Mouse (Mus musculus) CH12.LX (cell line): ENCODE results near the gene Lrrc49. TPM values are rescaled to one million over a fixed set of nuclear protein-coding genes. Genes with fewer than 3 reads are reported as not detected.

Experiments
- DNase-seq: peaks from one replicate; pipeline ENCODE4 v3.0.0-alpha.2; 2013; ENCODE audit errors: extremely low read depth
- H3K27ac ChIP-seq: 2 replicates; pipeline ENCODE4 v1.5.1; 2012; ENCODE audit warnings: low read depth, mild to moderate bottlenecking, control low read depth, moderate library complexity; ENCODE audit not compliant: insufficient read depth
- H3K27me3 ChIP-seq: replicated peaks from 2 replicates; pipeline ENCODE3; 2012; ENCODE audit warnings: inconsistent platforms
- H3K36me3 ChIP-seq, 2 experiments: replicated peaks in 1 of 2; 2 replicates each; pipeline versions ENCODE3 to v1.6.1; 2012; ENCODE audit warnings: inconsistent platforms in 1 of 2, low read length in 1 of 2, mild to moderate bottlenecking in 1 of 2, mixed read lengths in 1 of 2, moderate library complexity in 1 of 2; ENCODE audit not compliant: control insufficient read depth in 1 of 2, insufficient read depth in 1 of 2
- H3K4me1 ChIP-seq, 2 experiments: 2 replicates each; pipeline ENCODE4 v1.6.1; 2012; ENCODE audit warnings: inconsistent platforms in 1 of 2, moderate library complexity in 1 of 2; ENCODE audit not compliant: insufficient read depth in 2 of 2, control insufficient read depth in 1 of 2
- H3K4me2 ChIP-seq: 2 replicates; pipeline ENCODE4 v1.6.1; 2012; ENCODE audit warnings: low read depth, mild to moderate bottlenecking, control low read depth; ENCODE audit not compliant: poor library complexity, insufficient read depth, severe bottlenecking
- H3K4me3 ChIP-seq, 3 experiments: fragments of 150-350 bp in 1 of 3; sonication (generic) in 1 of 3; replicated peaks in 1 of 3; 2 replicates each; pipeline versions ENCODE3 to v1.5.1; 2011 to 2012; ENCODE audit warnings: low read depth in 2 of 3, low read length in 2 of 3, mild to moderate bottlenecking in 2 of 3, moderate library complexity in 2 of 3, control low read depth in 1 of 3, improper control_type of control experiment in 1 of 3, inconsistent platforms in 1 of 3, mixed read lengths in 1 of 3; ENCODE audit not compliant: poor library complexity in 1 of 3
- H3K79me2 ChIP-seq: replicated peaks from 2 replicates; pipeline ENCODE4 v1.6.1; 2012; ENCODE audit warnings: mild to moderate bottlenecking, moderate library complexity; ENCODE audit not compliant: control insufficient read depth, poor library complexity, insufficient read depth, severe bottlenecking; ENCODE audit errors: extremely low read depth
- H3K9ac ChIP-seq: 2 replicates; pipeline ENCODE4 v1.6.1; 2012; ENCODE audit warnings: low read depth, mild to moderate bottlenecking, control low read depth, moderate library complexity; ENCODE audit not compliant: insufficient read depth
- H3K9me3 ChIP-seq: replicated peaks from 2 replicates; pipeline ENCODE3; 2012; ENCODE audit warnings: low read length, inconsistent platforms, mixed read lengths
- BHLHE40 ChIP-seq: IDR thresholded peaks from 2 replicates; pipeline ENCODE4 v1.6.1; 2011; ENCODE audit warnings: mild to moderate bottlenecking, low read depth, low read length, improper control_type of control experiment
- CHD2 ChIP-seq: IDR thresholded peaks from 2 replicates; pipeline ENCODE4 v1.6.1; 2011; ENCODE audit warnings: low read length, improper control_type of control experiment
- CTCF ChIP-seq, 2 experiments: IDR thresholded peaks in 1 of 2; conservative IDR thresholded peaks in 1 of 2; 2 replicates each; pipeline ENCODE4 v1.5.1; 2011 to 2012; ENCODE audit warnings: low read depth in 2 of 2, low read length in 2 of 2, improper control_type of control experiment in 1 of 2, inconsistent platforms in 1 of 2, mild to moderate bottlenecking in 1 of 2, moderate library complexity in 1 of 2
- E2F4 ChIP-seq: IDR thresholded peaks from 2 replicates; pipeline ENCODE4 v1.6.1; 2011; ENCODE audit warnings: low read depth, low read length, improper control_type of control experiment; ENCODE audit not compliant: insufficient replicate concordance
- ETS1 ChIP-seq: conservative IDR thresholded peaks from 2 replicates; pipeline ENCODE4 v1.6.1; 2012; ENCODE audit warnings: low read depth, mild to moderate bottlenecking, inconsistent platforms, low read length, improper control_type of control experiment, moderate library complexity
- GABPA ChIP-seq: IDR thresholded peaks from 2 replicates; pipeline ENCODE4 v1.6.1; 2012; ENCODE audit warnings: low read depth, low read length, improper control_type of control experiment, inconsistent platforms; ENCODE audit not compliant: insufficient replicate concordance
- JUND ChIP-seq: conservative IDR thresholded peaks from 2 replicates; pipeline ENCODE4 v1.6.1; 2011; ENCODE audit warnings: low read depth, low read length, improper control_type of control experiment
- KAT2A ChIP-seq: IDR thresholded peaks from 2 replicates; pipeline ENCODE4 v1.6.1; 2012; ENCODE audit warnings: low read length, improper control_type of control experiment, inconsistent platforms; ENCODE audit not compliant: insufficient replicate concordance
- MAFK ChIP-seq: IDR thresholded peaks from 2 replicates; pipeline ENCODE4 v1.6.1; 2011; ENCODE audit warnings: low read length, improper control_type of control experiment; ENCODE audit not compliant: insufficient replicate concordance
- MAX ChIP-seq: IDR thresholded peaks from 2 replicates; pipeline ENCODE4 v1.6.1; 2011; ENCODE audit warnings: low read length, improper control_type of control experiment
- MEF2A ChIP-seq: IDR thresholded peaks from 2 replicates; pipeline ENCODE4 v1.6.1; 2014; ENCODE audit warnings: low read depth, mild to moderate bottlenecking, inconsistent platforms, low read length, improper control_type of control experiment, borderline replicate concordance
- MYC ChIP-seq: IDR thresholded peaks from 2 replicates; pipeline ENCODE4 v1.6.1; 2011; ENCODE audit warnings: low read depth, mild to moderate bottlenecking, improper control_type of control experiment, low read length
- NRF1 ChIP-seq: IDR thresholded peaks from 2 replicates; pipeline ENCODE4 v1.6.1; 2014; ENCODE audit warnings: low read depth, mild to moderate bottlenecking, inconsistent platforms, low read length, improper control_type of control experiment, moderate library complexity
- PAX5 ChIP-seq: IDR thresholded peaks from 2 replicates; pipeline ENCODE4 v1.6.1; 2012; ENCODE audit warnings: low read length, inconsistent platforms, mixed read lengths
- POLR2A ChIP-seq: IDR thresholded peaks from 2 replicates; pipeline ENCODE4 v1.6.1; 2011; ENCODE audit warnings: low read depth, mild to moderate bottlenecking, improper control_type of control experiment, low read length
- SIN3A ChIP-seq: IDR thresholded peaks from 2 replicates; pipeline ENCODE4 v1.6.1; 2012; ENCODE audit warnings: low read length, improper control_type of control experiment, inconsistent platforms
- SMC3 ChIP-seq: IDR thresholded peaks from 2 replicates; pipeline ENCODE4 v1.6.1; 2011; ENCODE audit warnings: low read depth, low read length, improper control_type of control experiment
- UBTF ChIP-seq: IDR thresholded peaks from 2 replicates; pipeline ENCODE4 v1.6.1; 2012; ENCODE audit warnings: low read depth, mild to moderate bottlenecking, inconsistent platforms, low read length, improper control_type of control experiment, moderate library complexity
- ZMIZ1 ChIP-seq: IDR thresholded peaks from 2 replicates; pipeline ENCODE4 v1.6.1; 2012; ENCODE audit warnings: low read depth, mild to moderate bottlenecking, inconsistent platforms, low read length, improper control_type of control experiment
- ZNF384 ChIP-seq: IDR thresholded peaks from 2 replicates; pipeline ENCODE4 v1.6.1; 2012; ENCODE audit warnings: low read depth, low read length, improper control_type of control experiment, inconsistent platforms
- dilution Hi-C: fragments of 300-500 bp; cut with MboI; formaldehyde crosslinking; loops from 2 replicates; pipeline ENCODE4 v1.14.3; 2020; ENCODE audit warnings: low sequenced_read_pairs; ENCODE audit not compliant: extremely low pct_unique_long_range_greater_than_20kb, extremely low pct_ligation_motif_present
- in situ Hi-C: fragments of 300-500 bp; cut with MboI; formaldehyde crosslinking; loops from 3 replicates; pipeline ENCODE4 v1.14.3; 2019; ENCODE audit warnings: low sequenced_read_pairs, low pct_ligation_motif_present, low pct_unique_long_range_greater_than_20kb, mixed read lengths
- polyA plus RNA-seq: library from polyadenylated mRNA; unstranded; fragments of >175 nt; gene quantifications from 2 replicates; pipeline ENCODE4 v1.2.1, GENCODE M21; 2012; ENCODE audit warnings: low read depth; ENCODE audit not compliant: insufficient read length
- total RNA-seq, 2 experiments: library from RNA; depleted of rRNA; stranded (reverse); fragments of 300-350 nt in 1 of 2; fragments of >200 nt in 1 of 2; gene quantifications; 2 replicates each; pipeline ENCODE4 v1.2.3; 2012 to 2014

Lrrc49 gene
- total and polyA plus RNA-seq, 3 experiments, result 3.1 to 6.6 (median 6.2) TPM

DNA sequence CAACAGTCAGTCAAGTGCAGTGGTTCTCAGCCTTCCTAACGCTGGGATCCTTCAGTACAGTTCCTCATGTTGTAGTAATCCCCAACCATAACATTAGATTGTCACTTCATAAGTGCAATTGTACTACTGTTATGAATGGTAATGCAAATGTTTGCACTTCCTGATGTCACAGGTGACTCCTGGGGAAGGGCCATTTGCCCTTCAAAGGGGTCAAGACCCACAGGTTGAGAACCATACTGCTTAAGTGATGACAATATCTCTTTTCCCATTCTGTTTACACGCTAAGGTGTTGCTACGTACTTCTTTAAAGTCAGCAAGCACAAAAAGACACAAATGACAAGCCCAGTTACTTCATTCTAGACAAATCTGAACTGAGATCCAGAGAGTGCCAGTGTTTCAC lies 22.4 kb downstream of the Lrrc49 start:
- dilution Hi-C loops, result no loop called here
- H3K9me3 ChIP-seq, result no peaks in the 10 kb centered on the region
- H3K27me3 ChIP-seq, result no peaks in the 10 kb centered on the region
- DNase-seq, result no peak
- H3K4me1 ChIP-seq, result no peaks in the 10 kb centered on the region
- H3K36me3 ChIP-seq, result peaks cover 0 to 15% of the 10 kb centered on the region in 2 experiments
- H3K27ac ChIP-seq, result no peak overlapping the region
- no peak overlapping the region for H3K4me3 ChIP-seq
- no peak overlapping the region for H3K4me2 ChIP-seq
- TF ChIP-seq PAX5 (no peak), GABPA (no peak), MAFK (no peak), MYC (no peak)
- TF ChIP-seq, all 38 proteins: peak for 0
- in situ Hi-C loops, result no loop called here
- Histone ChIP-seq H3K9ac (no peak overlapping the region), H3K79me2 (no peaks in the 10 kb centered on the region)

DNA sequence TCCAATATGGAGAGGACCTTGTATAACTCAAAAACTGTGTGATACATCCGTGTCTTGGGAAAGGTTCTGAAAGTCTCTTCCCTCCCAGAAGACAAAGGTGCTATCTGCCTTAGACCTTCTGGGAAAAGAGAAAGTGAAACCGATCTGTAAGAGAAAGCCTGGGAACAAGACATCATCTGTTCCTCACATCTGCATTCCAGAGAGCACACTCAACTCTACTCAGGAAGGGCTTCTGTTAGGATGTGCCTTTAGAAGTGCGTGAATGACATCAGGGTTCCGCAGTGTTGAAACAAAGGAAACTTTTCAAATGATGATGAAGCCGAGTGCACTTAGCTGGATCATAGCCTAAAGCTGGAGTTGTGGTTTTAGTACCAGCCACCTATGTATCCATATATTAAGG lies 23.1 kb downstream of the Lrrc49 start:
- Histone ChIP-seq H3K27ac (no peak overlapping the region), H3K9me3 (no peaks in the 10 kb centered on the region), H3K9ac (no peak overlapping the region), H3K4me3 (no peak overlapping the region), H3K36me3 (peaks cover 0 to 15% of the 10 kb centered on the region in 2 experiments), H3K4me2 (no peak overlapping the region), H3K79me2 (no peaks in the 10 kb centered on the region), H3K27me3 (no peaks in the 10 kb centered on the region), H3K4me1 (no peaks in the 10 kb centered on the region)
- in situ Hi-C loops, result no loop called here
- DNase-seq, result no peak
- TF ChIP-seq SMC3 (no peak), MAX (no peak), JUND (no peak), SIN3A (no peak), UBTF (no peak), BHLHE40 (no peak), CHD2 (no peak), MYC (no peak), ETS1 (no peak), ZMIZ1 (no peak), POLR2A (no peak), ZNF384 (no peak), MEF2A (no peak), KAT2A (no peak), MAFK (no peak), E2F4 (no peak), NRF1 (no peak), CTCF (conservative IDR thresholded peaks at IDR 0.05 in 1 of 2, IDR thresholded peaks at IDR 0.05 in 1 of 2; ENCODE audit: low read depth in 2 of 2, low read length in 2 of 2) (no peak)
- dilution Hi-C loops, result no loop called here
